ENCODE assay signal across 11 mouse cellular contexts in the genomic region with DNA sequence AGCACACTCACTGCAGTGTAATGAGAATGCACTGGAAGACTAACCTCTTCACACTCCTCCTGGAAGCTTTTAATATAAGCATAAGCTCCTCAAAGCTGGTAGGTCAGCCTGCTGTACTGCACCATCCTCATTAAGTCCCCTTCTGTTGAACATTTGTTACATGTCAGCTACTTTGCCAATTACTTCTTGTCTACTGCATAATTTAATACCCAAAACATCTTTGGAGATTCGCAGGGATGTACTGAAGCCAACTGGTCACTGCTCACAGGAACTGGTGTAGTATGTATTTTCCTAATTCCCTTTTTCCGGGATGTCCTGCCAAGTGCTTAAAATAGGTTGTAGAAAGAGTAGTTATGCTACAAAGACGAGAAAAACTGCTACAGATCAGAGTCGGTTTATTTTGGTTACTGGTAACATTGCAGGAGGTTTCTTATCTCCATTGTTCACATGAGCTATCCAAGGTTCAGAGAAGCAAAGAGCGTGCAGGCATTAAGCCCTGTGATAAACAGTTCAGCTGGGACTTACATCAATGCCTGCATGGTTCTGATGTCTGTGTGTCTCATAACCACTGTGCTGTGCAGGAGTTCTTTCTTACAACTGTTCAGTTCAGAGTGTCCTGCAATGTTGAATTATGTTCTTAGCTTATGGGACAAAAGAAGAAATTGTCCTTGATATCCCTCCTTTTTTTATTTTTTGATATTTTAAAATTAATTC.
DNase-seq lines count a peak whose midpoint lies in the region; ATAC-seq and TF ChIP-seq lines count a peak whose summit lies in the region.
"Had no signal": no experiment of that assay in that cellular context is flagged by ENCODE, and none has a peak within 500 bp of the region (broad histone marks: within the 10 kb centered on the region; RNA-seq: fewer than 3 reads in every experiment).

No protein-coding gene starts in this region.

- 24% methylated on average over 5 of the region's 5 CpGs for WGBS in heart, embryonic 12.5 days
- 14% methylated on average over 5 of the region's 5 CpGs for WGBS in heart, adult 2 months
- WGBS in limb, embryonic 15.5 days, result 44% methylated on average over 5 of the region's 5 CpGs
- WGBS in limb, embryonic 10.5 days, result 75% methylated on average over 5 of the region's 5 CpGs
- WGBS in midbrain, embryonic 16.5 days, result 40% methylated on average over 5 of the region's 5 CpGs

- no peak for ATAC-seq in heart, embryonic 12.5 days (ENCODE audit: insufficient number of reproducible peaks, low FRiP score)
- no peak for ATAC-seq in limb, embryonic 15.5 days (ENCODE audit: insufficient number of reproducible peaks, low FRiP score, low TSS enrichment, low read depth)
- ATAC-seq in midbrain, embryonic 16.5 days, result peak; percentile 76; the same call in 1 of the 2 replicates
- ATAC-seq: CD4-positive, CD25-positive, alpha-beta regulatory T cell, adult 4 months had no signal

- no peaks in the 10 kb centered on the region; the same call in 1 of the 2 replicates for H3K9me3 ChIP-seq in heart, embryonic 12.5 days (replicated peaks)
- no peaks in the 10 kb centered on the region for H3K9me3 ChIP-seq in limb, embryonic 15.5 days
- no peaks in the 10 kb centered on the region for H3K9me3 ChIP-seq in limb, embryonic 10.5 days (replicated peaks)
- no peaks in the 10 kb centered on the region for H3K9me3 ChIP-seq in midbrain, embryonic 16.5 days (replicated peaks; ENCODE audit: control insufficient read depth, low read length, poor library complexity, severe bottlenecking)

- no peak for TF ChIP-seq CTCF in heart, adult 2 months (IDR thresholded peaks at IDR 0.05)
- no peak for TF ChIP-seq CTCF in embryonic fibroblast, embryonic 13.5 days (IDR thresholded peaks at IDR 0.05; ENCODE audit: borderline replicate concordance, insufficient read depth, low read length)

- H3K27ac ChIP-seq in heart, embryonic 12.5 days (ENCODE audit: poor library complexity, severe bottlenecking), result 0 out of 2 replicates have a peak overlapping the region, but pooled peaks have one; percentile 16
- H3K27ac ChIP-seq in heart, adult 2 months, result no peak overlapping the region
- H3K27ac ChIP-seq in limb, embryonic 15.5 days, result peak overlapping the region; percentile 27; the same call in 1 of the 2 replicates
- H3K27ac ChIP-seq in limb, embryonic 10.5 days, result no peak overlapping the region
- peak overlapping the region; percentile 47; the same call in 1 of the 2 replicates for H3K27ac ChIP-seq in embryonic fibroblast, embryonic 13.5 days (ENCODE audit: insufficient read depth, low read length)
- no peak overlapping the region for H3K27ac ChIP-seq in midbrain, embryonic 16.5 days (ENCODE audit: low read length)

- no peak overlapping the region for H3K4me3 ChIP-seq in heart, embryonic 12.5 days
- H3K4me3 ChIP-seq in heart, adult 2 months, result no peak overlapping the region
- H3K4me3 ChIP-seq in limb, embryonic 15.5 days, result no peak overlapping the region
- H3K4me3 ChIP-seq in limb, embryonic 10.5 days, result no peak overlapping the region
- H3K4me3 ChIP-seq in embryonic fibroblast, embryonic 13.5 days (ENCODE audit: insufficient read depth, low read length), result no peak overlapping the region
- H3K4me3 ChIP-seq in midbrain, embryonic 16.5 days (ENCODE audit: low read depth, low read length), result no peak overlapping the region

- no peak overlapping the region for H3K9ac ChIP-seq in heart, embryonic 12.5 days
- H3K9ac ChIP-seq in heart, adult 2 months (ENCODE audit: low read depth, low read length), result no peak overlapping the region
- no peak overlapping the region for H3K9ac ChIP-seq in limb, embryonic 15.5 days
- H3K9ac ChIP-seq in midbrain, embryonic 16.5 days (ENCODE audit: low read depth, low read length), result no peak overlapping the region

- H3K27me3 ChIP-seq in heart, embryonic 12.5 days (replicated peaks), result no peaks in the 10 kb centered on the region
- H3K27me3 ChIP-seq in heart, adult 2 months (ENCODE audit: control insufficient read depth, insufficient read depth, low read length), result no peaks in the 10 kb centered on the region
- H3K27me3 ChIP-seq in limb, embryonic 15.5 days, result no peaks in the 10 kb centered on the region
- no peaks in the 10 kb centered on the region for H3K27me3 ChIP-seq in limb, embryonic 10.5 days (ENCODE audit: low read depth, poor library complexity, severe bottlenecking)
- H3K27me3 ChIP-seq in midbrain, embryonic 16.5 days (ENCODE audit: control insufficient read depth, insufficient read depth, low read depth, low read length), result no peaks in the 10 kb centered on the region

- H3K36me3 ChIP-seq in heart, embryonic 12.5 days, result no peaks in the 10 kb centered on the region
- no peaks in the 10 kb centered on the region for H3K36me3 ChIP-seq in heart, adult 2 months (ENCODE audit: control insufficient read depth, insufficient read depth, low read length)
- H3K36me3 ChIP-seq in limb, embryonic 15.5 days, result no peaks in the 10 kb centered on the region
- H3K36me3 ChIP-seq in limb, embryonic 10.5 days, result no peaks in the 10 kb centered on the region
- H3K36me3 ChIP-seq in midbrain, embryonic 16.5 days (ENCODE audit: control insufficient read depth, insufficient read depth, low read length), result no peaks in the 10 kb centered on the region

- TF ChIP-seq POLR2A in heart, adult 2 months (IDR thresholded peaks at IDR 0.05; ENCODE audit: insufficient read depth, low read depth, low read length), result no peak
- TF ChIP-seq POLR2A in embryonic fibroblast, embryonic 13.5 days (IDR thresholded peaks at IDR 0.05; ENCODE audit: low read depth, low read length), result no peak

- intact Hi-C loops in heart, adult 2 months (cut with DNase I), result no loop called here

- H3K79me2 ChIP-seq in heart, adult 2 months (replicated peaks; ENCODE audit: control insufficient read depth, insufficient read depth, low read length), result no peaks in the 10 kb centered on the region

- no peak overlapping the region for H3K4me2 ChIP-seq in heart, embryonic 12.5 days
- no peak overlapping the region for H3K4me2 ChIP-seq in limb, embryonic 15.5 days
- no peak overlapping the region for H3K4me2 ChIP-seq in midbrain, embryonic 16.5 days (ENCODE audit: low read length)

- H3K4me1 ChIP-seq in heart, embryonic 12.5 days (replicated peaks), result peaks cover 7% of the 10 kb centered on the region
- no peaks in the 10 kb centered on the region; the same call in 1 of the 2 replicates for H3K4me1 ChIP-seq in heart, adult 2 months (ENCODE audit: control insufficient read depth, insufficient read depth, low read length)
- no peaks in the 10 kb centered on the region for H3K4me1 ChIP-seq in limb, embryonic 15.5 days
- 0 out of 2 replicates have a peak, but pooled peaks cover 4% of the 10 kb centered on the region for H3K4me1 ChIP-seq in limb, embryonic 10.5 days
- H3K4me1 ChIP-seq in embryonic fibroblast, embryonic 13.5 days (ENCODE audit: control insufficient read depth, insufficient read depth, low read length), result peaks cover 10% of the 10 kb centered on the region
- no peaks in the 10 kb centered on the region for H3K4me1 ChIP-seq in midbrain, embryonic 16.5 days (ENCODE audit: control insufficient read depth, insufficient read depth, low read length)

- TF ChIP-seq EP300 in heart, adult 2 months (IDR thresholded peaks at IDR 0.05; ENCODE audit: insufficient read depth, low read depth, low read length), result no peak

- no peak for DNase-seq in heart, adult 2 months
- DNase-seq in limb, embryonic 10.5 days (ENCODE audit: low spot score), result no peak
- no peak for DNase-seq in c-Kit-positive CD71-positive TER-119-positive erythroid progenitor cells, embryonic 14.5 days (ENCODE audit: low spot score)
- DNase-seq: adrenal gland, postnatal 14 days; cerebellum, adult 2 months; thymus, adult 2 months had no signal

Comparison
In these comparisons a context has a peak if more than half of its experiments do, and no peak if none do; other contexts are left out.
1. H3K27ac ChIP-seq: peak in heart, embryonic 12.5 days (single experiment), limb, embryonic 15.5 days (single experiment) and embryonic fibroblast, embryonic 13.5 days (single experiment); none in heart, adult 2 months (single experiment), limb, embryonic 10.5 days (single experiment) and midbrain, embryonic 16.5 days (single experiment).